Mouse (Mus musculus): ENCODE data around the gene Gm1123. TPM values are rescaled to one million over a fixed set of nuclear protein-coding genes. Genes with fewer than 3 reads are reported as not detected.

Gene Gm1123
- total and polyA plus RNA-seq, 3 experiments: 0.05 TPM; not detected in 2

GRCm38 (mm10) chr9:98965084-98965483 is 70.4 kb downstream of the Gm1123 start:
- no peaks in the 10 kb centered on the region for H3K4me1 ChIP-seq (ENCODE audit: insufficient read depth, low read depth, low read length)
- H3K4me3 ChIP-seq (ENCODE audit: low read depth, low read length): no peak overlapping the region
- 0 out of 2 replicates have a peak, but pooled peaks cover 2% of the 10 kb centered on the region for H3K27me3 ChIP-seq (ENCODE audit: insufficient read depth, low read length)
- TF ChIP-seq POLR2AphosphoS5 (IDR thresholded peaks at IDR 0.05; ENCODE audit: insufficient replicate concordance, low read depth, low read length) (no peak), CTCF (IDR thresholded peaks at IDR 0.05; ENCODE audit: low read depth, low read length) (no peak), GATA1 (IDR thresholded peaks at IDR 0.05; ENCODE audit: borderline replicate concordance, low read length) (no peak), TAL1 (conservative IDR thresholded peaks at IDR 0.05; ENCODE audit: low read depth, low read length) (no peak), GATA2 (IDR thresholded peaks at IDR 0.05; ENCODE audit: borderline replicate concordance, low read depth, low read length) (no peak)
- H3K36me3 ChIP-seq (replicated peaks): no peaks in the 10 kb centered on the region
- DNase-seq (ENCODE audit: low spot score) (no peak), ATAC-seq (ENCODE audit: extremely low read depth, insufficient number of reproducible peaks, low FRiP score, poor library complexity, severe bottlenecking) (no peak)
- peaks cover 6% of the 10 kb centered on the region; the same call in 1 of the 2 replicates for H3K9me3 ChIP-seq (replicated peaks)

GRCm38 (mm10) chr9:98963661-98964060 is 71.9 kb downstream of the Gm1123 start:
- H3K9me3 ChIP-seq (replicated peaks): peaks cover 6% of the 10 kb centered on the region; the same call in 1 of the 2 replicates
- TF ChIP-seq GATA2 (IDR thresholded peaks at IDR 0.05; ENCODE audit: borderline replicate concordance, low read depth, low read length) (no peak), CTCF (IDR thresholded peaks at IDR 0.05; ENCODE audit: low read depth, low read length) (no peak)
- no peaks in the 10 kb centered on the region for H3K4me1 ChIP-seq (ENCODE audit: insufficient read depth, low read depth, low read length)
- ATAC-seq (ENCODE audit: extremely low read depth, insufficient number of reproducible peaks, low FRiP score, poor library complexity, severe bottlenecking) (no peak), DNase-seq (ENCODE audit: low spot score) (no peak)
- no peaks in the 10 kb centered on the region for H3K36me3 ChIP-seq (replicated peaks)
- no peak overlapping the region for H3K4me3 ChIP-seq (ENCODE audit: low read depth, low read length)
- 0 out of 2 replicates have a peak, but pooled peaks cover 2% of the 10 kb centered on the region for H3K27me3 ChIP-seq (ENCODE audit: insufficient read depth, low read length)

- DNase-seq (ENCODE audit: low spot score) (no peak), ATAC-seq (ENCODE audit: extremely low read depth, insufficient number of reproducible peaks, low FRiP score, poor library complexity, severe bottlenecking) (no peak)
- H3K36me3 ChIP-seq (replicated peaks): no peaks in the 10 kb centered on the region
- no peaks in the 10 kb centered on the region for H3K4me1 ChIP-seq (ENCODE audit: insufficient read depth, low read depth, low read length)
- no peak for TF ChIP-seq GATA2 (IDR thresholded peaks at IDR 0.05; ENCODE audit: borderline replicate concordance, low read depth, low read length)
- TF ChIP-seq CTCF (IDR thresholded peaks at IDR 0.05; ENCODE audit: low read depth, low read length): no peak
- TF ChIP-seq POLR2AphosphoS5 (IDR thresholded peaks at IDR 0.05; ENCODE audit: insufficient replicate concordance, low read depth, low read length): no peak
- no peak for TF ChIP-seq GATA1 (IDR thresholded peaks at IDR 0.05; ENCODE audit: borderline replicate concordance, low read length)
- no peak for TF ChIP-seq TAL1 (conservative IDR thresholded peaks at IDR 0.05; ENCODE audit: low read depth, low read length)
- 0 out of 2 replicates have a peak, but pooled peaks cover 2% of the 10 kb centered on the region for H3K27me3 ChIP-seq (ENCODE audit: insufficient read depth, low read length)
- no peaks in the 10 kb centered on the region for H3K9me3 ChIP-seq (replicated peaks)
- no peak overlapping the region for H3K4me3 ChIP-seq (ENCODE audit: low read depth, low read length)
These were observed 72.9 kb downstream of the Gm1123 start for GRCm38 (mm10) chr9:98962478-98963142.

- Histone ChIP-seq H3K27me3 (ENCODE audit: insufficient read depth, low read length) (0 out of 2 replicates have a peak, but pooled peaks cover 2% of the 10 kb centered on the region), H3K36me3 (replicated peaks) (no peaks in the 10 kb centered on the region), H3K4me3 (ENCODE audit: low read depth, low read length) (no peak overlapping the region), H3K9me3 (replicated peaks) (peaks cover 4% of the 10 kb centered on the region), H3K4me1 (ENCODE audit: insufficient read depth, low read depth, low read length) (no peaks in the 10 kb centered on the region)
- no peak for ATAC-seq (ENCODE audit: extremely low read depth, insufficient number of reproducible peaks, low FRiP score, poor library complexity, severe bottlenecking)
- no peak for DNase-seq (ENCODE audit: low spot score)
- TF ChIP-seq POLR2AphosphoS5 (IDR thresholded peaks at IDR 0.05; ENCODE audit: insufficient replicate concordance, low read depth, low read length) (no peak), GATA2 (IDR thresholded peaks at IDR 0.05; ENCODE audit: borderline replicate concordance, low read depth, low read length) (no peak), GATA1 (IDR thresholded peaks at IDR 0.05; ENCODE audit: borderline replicate concordance, low read length) (no peak), CTCF (IDR thresholded peaks at IDR 0.05; ENCODE audit: low read depth, low read length) (no peak), TAL1 (conservative IDR thresholded peaks at IDR 0.05; ENCODE audit: low read depth, low read length) (no peak)
These were observed 73.7 kb downstream of the Gm1123 start for GRCm38 (mm10) chr9:98961591-98962477.

GRCm38 (mm10) chr9:98960348-98960747 is 75.2 kb downstream of the Gm1123 start:
- no peak overlapping the region for H3K4me3 ChIP-seq (ENCODE audit: low read depth, low read length)
- H3K9me3 ChIP-seq (replicated peaks): peaks cover 19% of the 10 kb centered on the region
- H3K4me1 ChIP-seq (ENCODE audit: insufficient read depth, low read depth, low read length): no peaks in the 10 kb centered on the region
- DNase-seq (ENCODE audit: low spot score) (no peak), ATAC-seq (ENCODE audit: extremely low read depth, insufficient number of reproducible peaks, low FRiP score, poor library complexity, severe bottlenecking) (no peak)
- no peaks in the 10 kb centered on the region for H3K36me3 ChIP-seq (replicated peaks)
- 0 out of 2 replicates have a peak, but pooled peaks cover 2% of the 10 kb centered on the region for H3K27me3 ChIP-seq (ENCODE audit: insufficient read depth, low read length)
- no peak for TF ChIP-seq GATA2 (IDR thresholded peaks at IDR 0.05; ENCODE audit: borderline replicate concordance, low read depth, low read length)
- TF ChIP-seq GATA1 (IDR thresholded peaks at IDR 0.05; ENCODE audit: borderline replicate concordance, low read length): no peak
- no peak for TF ChIP-seq CTCF (IDR thresholded peaks at IDR 0.05; ENCODE audit: low read depth, low read length)
- no peak for TF ChIP-seq POLR2AphosphoS5 (IDR thresholded peaks at IDR 0.05; ENCODE audit: insufficient replicate concordance, low read depth, low read length)
- no peak for TF ChIP-seq TAL1 (conservative IDR thresholded peaks at IDR 0.05; ENCODE audit: low read depth, low read length)

GRCm38 (mm10) chr9:98959851-98960250 is 75.7 kb downstream of the Gm1123 start:
- H3K4me1 ChIP-seq (ENCODE audit: insufficient read depth, low read depth, low read length): no peaks in the 10 kb centered on the region
- no peaks in the 10 kb centered on the region for H3K27me3 ChIP-seq (ENCODE audit: insufficient read depth, low read length)
- ATAC-seq (ENCODE audit: extremely low read depth, insufficient number of reproducible peaks, low FRiP score, poor library complexity, severe bottlenecking): no peak

More at GRCm38 (mm10) chr9:98959851-98960250, 75.7 kb downstream of the Gm1123 start:
- no peaks in the 10 kb centered on the region for H3K36me3 ChIP-seq (replicated peaks)
- no peak for DNase-seq (ENCODE audit: low spot score)
- H3K9me3 ChIP-seq (replicated peaks): peaks cover 24% of the 10 kb centered on the region
- no peak for TF ChIP-seq GATA2 (IDR thresholded peaks at IDR 0.05; ENCODE audit: borderline replicate concordance, low read depth, low read length)
- TF ChIP-seq TAL1 (conservative IDR thresholded peaks at IDR 0.05; ENCODE audit: low read depth, low read length): no peak
- no peak for TF ChIP-seq CTCF (IDR thresholded peaks at IDR 0.05; ENCODE audit: low read depth, low read length)
- TF ChIP-seq GATA1 (IDR thresholded peaks at IDR 0.05; ENCODE audit: borderline replicate concordance, low read length): no peak
- TF ChIP-seq POLR2AphosphoS5 (IDR thresholded peaks at IDR 0.05; ENCODE audit: insufficient replicate concordance, low read depth, low read length): no peak
- H3K4me3 ChIP-seq (ENCODE audit: low read depth, low read length): no peak overlapping the region
